Mouse (Mus musculus) lung, adult 2 months (tissue): Measurements from ENCODE around the gene Slc39a7.

ENCODE experiments used
- CTCF ChIP-seq: fragments of 200-500 bp; IDR thresholded peaks from 2 replicates; pipeline ENCODE4 v1.5.1; 2011; ENCODE audit warnings: mild to moderate bottlenecking, low read length, control low read depth; ENCODE audit not compliant: insufficient read depth
- POLR2A ChIP-seq: fragments of 200-500 bp; IDR thresholded peaks from 2 replicates; pipeline ENCODE4 v1.6.1; 2011; ENCODE audit warnings: low read depth, mild to moderate bottlenecking, control low read depth, low read length, borderline replicate concordance; ENCODE audit errors: extremely low read depth

DNA sequence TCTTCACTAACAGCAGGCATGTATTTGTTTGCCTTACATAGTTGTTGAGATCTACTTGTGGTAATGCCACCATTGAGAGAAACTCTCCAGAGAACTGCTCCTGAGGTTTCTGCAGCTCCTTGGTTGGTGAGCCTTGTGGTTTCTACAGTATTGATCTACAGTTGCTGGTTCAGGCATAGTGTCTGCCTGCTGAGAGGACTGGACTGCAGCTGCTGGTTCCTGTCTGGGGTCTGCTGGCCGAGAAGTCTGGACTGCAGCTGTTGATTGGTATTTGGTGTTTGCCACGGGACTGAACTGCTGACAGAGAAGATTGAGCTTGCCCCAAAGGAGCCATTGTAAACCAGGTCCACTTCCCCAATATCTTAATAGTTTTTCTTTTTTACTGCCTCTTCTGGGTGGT is 24.9 kb downstream of the Slc39a7 start:
- no peak for TF ChIP-seq POLR2A
- TF ChIP-seq CTCF, result no peak
